Mouse (Mus musculus) retina, embryonic 14.5 days (tissue): ENCODE results near the gene Gm3591.
"Not testable (repeated sequence)": the region's sequence is repeated elsewhere in the genome, so short reads cannot be mapped to it uniquely, and the experiment has no call there.

Experiments used
- DNase-seq: peaks from one replicate; pipeline ENCODE4 v3.0.0-alpha.2; 2015; ENCODE audit warnings: low spot score

Gene Gm3591

DNA sequence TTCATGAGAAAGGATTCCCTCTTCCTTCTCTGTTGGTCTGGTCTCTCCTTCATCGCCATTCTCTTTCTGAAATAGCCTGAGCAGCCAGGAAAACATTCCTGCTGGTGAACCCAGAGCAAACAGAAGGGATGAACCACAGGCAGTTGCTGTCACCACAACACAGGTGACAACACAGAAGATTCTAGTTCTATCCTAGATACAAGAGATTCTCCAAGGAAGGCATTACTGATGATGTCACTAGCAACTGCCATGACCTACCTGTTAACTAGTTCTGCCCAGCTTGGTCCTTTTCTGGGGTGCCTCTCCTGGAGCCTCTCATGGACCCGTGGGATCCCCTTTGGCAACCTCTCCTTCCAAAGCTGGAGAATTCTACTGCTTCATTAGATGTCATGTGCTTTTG is at the start of gene Gm3591:
TSS of gene Gm3591 (minus strand) at position 101 of the 400 bp plus-strand sequence.
- DNase-seq: not testable (repeated sequence)

DNA sequence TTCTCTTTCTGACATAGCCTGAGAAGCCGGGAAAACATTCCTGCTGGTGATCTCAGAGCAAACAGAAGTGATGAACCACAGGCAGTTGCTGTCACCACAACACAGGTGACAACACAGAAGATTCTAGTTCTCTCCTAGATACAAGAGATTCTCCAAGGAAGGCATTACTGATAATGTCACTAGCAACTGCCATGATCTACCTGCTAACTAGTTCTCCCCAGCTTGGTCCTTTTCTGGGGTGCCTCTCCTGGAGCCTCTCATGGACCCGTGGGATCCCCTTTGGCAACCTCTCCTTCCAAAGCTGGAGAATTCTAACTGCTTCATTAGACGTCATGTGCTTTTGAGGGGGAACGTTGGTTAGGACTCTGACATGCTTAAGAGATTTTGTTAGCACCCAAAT is 32.2 kb upstream of the Gm3591 start, which contains the start of gene Gm3594:
TSS of gene Gm3594 (minus strand) at position 101 of the 400 bp plus-strand sequence.
- not testable (repeated sequence) for DNase-seq

DNA sequence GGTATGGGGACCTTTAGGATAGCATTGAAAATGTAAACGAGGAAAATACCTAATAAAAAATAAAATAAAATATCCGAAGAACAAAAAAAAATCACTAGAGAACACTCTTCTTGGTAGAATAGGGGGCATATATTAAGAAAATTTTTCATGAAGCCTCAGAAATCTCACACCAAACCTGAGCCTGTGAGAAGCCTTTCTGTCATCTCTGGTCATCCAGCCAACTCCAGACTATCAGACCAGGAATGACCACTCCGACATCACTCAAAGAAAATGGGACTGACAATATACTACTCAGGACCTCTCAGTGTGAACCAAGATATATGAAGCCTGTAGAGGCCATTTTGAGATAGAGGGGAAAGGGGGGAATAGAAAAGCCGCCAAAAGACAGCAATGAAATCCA is 28.5 kb upstream of the Gm3591 start:
- not testable (repeated sequence) for DNase-seq

DNA sequence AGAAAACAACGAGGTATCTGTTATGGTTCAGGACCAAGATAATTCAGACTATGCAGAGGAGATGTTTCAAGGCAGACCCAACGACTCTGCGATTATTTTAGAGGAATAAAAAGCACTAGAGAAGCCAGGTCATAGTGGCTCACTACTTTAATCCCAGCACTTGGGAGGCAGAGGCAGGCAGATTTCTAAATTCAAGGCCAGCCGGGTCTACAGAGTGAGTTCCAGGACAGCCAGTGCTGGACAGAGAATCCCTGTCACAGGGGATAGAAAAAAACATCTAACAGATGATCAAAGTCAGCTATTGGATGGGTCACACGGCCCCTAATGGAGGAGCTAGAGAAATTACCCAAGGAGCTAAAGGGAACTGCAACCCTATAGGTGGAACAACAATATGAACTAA is 27.9 kb upstream of the Gm3591 start:
- not testable (repeated sequence) for DNase-seq

DNA sequence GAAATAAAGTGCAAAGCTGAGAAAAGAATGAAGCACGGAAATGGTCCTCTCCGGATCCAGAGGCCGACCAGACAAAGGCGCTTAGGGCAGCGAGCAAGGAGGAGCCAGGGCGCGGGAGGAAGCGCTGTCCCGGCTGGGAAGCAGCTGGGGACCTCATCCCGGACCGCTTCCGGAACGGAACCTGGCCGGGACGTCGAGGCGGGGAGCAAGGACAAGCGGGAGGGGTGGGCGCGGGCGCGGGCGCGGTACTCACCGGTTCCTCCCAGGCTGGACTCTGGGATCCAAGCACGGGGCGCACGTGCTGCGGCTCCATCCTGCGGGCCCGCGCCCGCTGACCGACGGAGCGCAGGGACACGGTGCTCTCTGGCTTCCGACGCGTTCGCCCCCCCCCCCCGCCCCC is 14.5 kb upstream of the Gm3591 start:
- DNase-seq: not testable (repeated sequence)

DNA sequence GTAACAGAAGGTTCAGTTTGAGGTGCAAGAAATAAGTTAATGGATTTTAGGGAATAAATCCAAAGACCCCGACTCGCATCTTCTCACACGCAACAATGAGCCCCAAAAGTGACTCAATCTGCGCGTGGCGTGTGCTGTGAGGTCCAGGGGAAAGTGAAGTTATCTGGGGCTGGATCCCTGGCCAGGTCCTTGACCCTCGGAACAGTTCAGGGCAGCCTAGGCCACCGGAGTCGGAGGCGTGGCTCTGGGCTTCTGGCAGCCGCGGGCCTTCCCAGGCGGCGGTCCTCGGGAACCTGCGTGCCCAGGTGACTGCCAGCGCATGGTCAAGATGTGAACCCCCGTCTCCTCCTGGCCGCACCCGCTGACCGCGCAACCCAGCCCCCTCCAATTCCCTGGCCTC is 14.1 kb upstream of the Gm3591 start:
- not testable (repeated sequence) for DNase-seq

DNA sequence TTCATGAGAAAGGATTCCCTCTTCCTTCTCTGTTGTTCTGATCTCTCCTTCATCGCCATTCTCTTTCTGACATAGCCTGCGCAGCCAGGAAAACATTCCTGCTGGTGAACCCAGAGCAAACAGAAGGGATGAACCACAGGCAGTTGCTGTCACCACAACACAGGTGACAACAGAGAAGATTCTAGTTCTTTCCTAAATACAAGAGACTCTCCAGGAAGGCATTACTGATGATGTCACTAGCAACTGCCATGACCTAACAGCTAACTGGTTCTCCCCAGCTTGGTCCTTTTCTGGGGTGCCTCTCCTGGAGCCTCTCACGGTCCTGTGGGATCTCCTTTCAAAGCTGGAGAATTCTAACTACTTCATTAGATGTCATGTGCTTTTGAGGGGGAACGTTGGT is 22.1 kb downstream of the Gm3591 start, which contains the start of gene Gm16440:
TSS of gene Gm16440 (minus strand) at position 101 of the 400 bp plus-strand sequence.
- DNase-seq: not testable (repeated sequence)
